Mouse (Mus musculus): ENCODE results near the gene Rin2. TPM values are rescaled to one million over a fixed set of nuclear protein-coding genes. Genes with fewer than 3 reads are reported as not detected.

The Rin2 gene
- polyA plus RNA-seq, 1 experiment: 4.4 TPM

- Histone ChIP-seq H3K4me3 (no peak overlapping the region), H3K36me3 (ENCODE audit: control insufficient read depth, insufficient read depth) (no peaks in the 10 kb centered on the region)
Measured at GRCm38 (mm10) chr2:145729414-145729813, 54.4 kb downstream of the Rin2 start.

GRCm38 (mm10) chr2:145730189-145730880 is 55.3 kb downstream of the Rin2 start:
- H3K27me3 ChIP-seq (ENCODE audit: control insufficient read depth, insufficient read depth, insufficient read length): no peaks in the 10 kb centered on the region
- TF ChIP-seq MYOG (IDR thresholded peaks at IDR 0.05; ENCODE audit: control insufficient read depth in 1 of 3, insufficient read depth in 1 of 3, insufficient read length in 2 of 3, low read depth in 2 of 3) (no peak), TCF12 (IDR thresholded peaks at IDR 0.05; ENCODE audit: insufficient read depth, poor library complexity, severe bottlenecking) (no peak), POLR2A (IDR thresholded peaks at IDR 0.05; ENCODE audit: insufficient read length, low read depth) (no peak), CEBPB (IDR thresholded peaks at IDR 0.05; ENCODE audit: insufficient read depth, poor library complexity, severe bottlenecking) (no peak), POLR2AphosphoS2 (IDR thresholded peaks at IDR 0.05; ENCODE audit: insufficient read length, low read depth) (no peak), TCF3 (IDR thresholded peaks at IDR 0.05; ENCODE audit: insufficient read length, low read depth) (no peak), USF1 (IDR thresholded peaks at IDR 0.05; ENCODE audit: low read depth) (no peak), REST (IDR thresholded peaks at IDR 0.05; ENCODE audit: insufficient read depth, insufficient read length) (no peak), E2F4 (IDR thresholded peaks at IDR 0.05; ENCODE audit: insufficient read depth) (no peak), SRF (IDR thresholded peaks at IDR 0.05; ENCODE audit: control insufficient read depth, insufficient read length, low read depth) (no peak), MAX (IDR thresholded peaks at IDR 0.05; ENCODE audit: low read depth) (no peak), MYOD1 (IDR thresholded peaks at IDR 0.05; ENCODE audit: control insufficient read depth in 1 of 3, insufficient read length in 2 of 3, low read depth in 2 of 3) (no peak)
- H3ac ChIP-seq (ENCODE audit: control insufficient read depth, insufficient read length): no peak overlapping the region
- peak overlapping the region; percentile 72 for H3K4me2 ChIP-seq (ENCODE audit: low read depth)
- no peaks in the 10 kb centered on the region for H3K36me3 ChIP-seq (ENCODE audit: control insufficient read depth, insufficient read depth)
- no peaks in the 10 kb centered on the region for H3K79me2 ChIP-seq (ENCODE audit: control insufficient read depth, insufficient read depth)
- no peak overlapping the region for H3K4me3 ChIP-seq

More at GRCm38 (mm10) chr2:145729414-145729813, 54.4 kb downstream of the Rin2 start:
- H3K79me2 ChIP-seq (ENCODE audit: control insufficient read depth, insufficient read depth): no peaks in the 10 kb centered on the region
- H3K27me3 ChIP-seq (ENCODE audit: control insufficient read depth, insufficient read depth, insufficient read length): no peaks in the 10 kb centered on the region
- H3K4me2 ChIP-seq (ENCODE audit: low read depth): peak overlapping the region; percentile 72
- peak in 2 of 3 experiments; percentile 60 to 79 for TF ChIP-seq MYOD1 (IDR thresholded peaks at IDR 0.05; ENCODE audit: control insufficient read depth in 1 of 3, insufficient read length in 2 of 3, low read depth in 2 of 3)
- no peak for TF ChIP-seq MYOG (IDR thresholded peaks at IDR 0.05; ENCODE audit: control insufficient read depth in 1 of 3, insufficient read depth in 1 of 3, insufficient read length in 2 of 3, low read depth in 2 of 3)
- H3ac ChIP-seq (ENCODE audit: control insufficient read depth, insufficient read length): no peak overlapping the region

GRCm38 (mm10) chr2:145730905-145731304 is 55.9 kb downstream of the Rin2 start:
- Histone ChIP-seq H3K4me2 (ENCODE audit: low read depth) (peak overlapping the region; percentile 72), H3K4me3 (no peak overlapping the region), H3K27me3 (ENCODE audit: control insufficient read depth, insufficient read depth, insufficient read length) (no peaks in the 10 kb centered on the region), H3K79me2 (ENCODE audit: control insufficient read depth, insufficient read depth) (no peaks in the 10 kb centered on the region), H3ac (ENCODE audit: control insufficient read depth, insufficient read length) (no peak overlapping the region), H3K36me3 (ENCODE audit: control insufficient read depth, insufficient read depth) (no peaks in the 10 kb centered on the region)
- TF ChIP-seq CEBPB (IDR thresholded peaks at IDR 0.05; ENCODE audit: insufficient read depth, poor library complexity, severe bottlenecking): no peak
- TF ChIP-seq MYOD1 (IDR thresholded peaks at IDR 0.05; ENCODE audit: control insufficient read depth in 1 of 3, insufficient read length in 2 of 3, low read depth in 2 of 3): no peak
- no peak for TF ChIP-seq REST (IDR thresholded peaks at IDR 0.05; ENCODE audit: insufficient read depth, insufficient read length)
- TF ChIP-seq MAX (IDR thresholded peaks at IDR 0.05; ENCODE audit: low read depth): no peak
- no peak for TF ChIP-seq MYOG (IDR thresholded peaks at IDR 0.05; ENCODE audit: control insufficient read depth in 1 of 3, insufficient read depth in 1 of 3, insufficient read length in 2 of 3, low read depth in 2 of 3)
- TF ChIP-seq TCF3 (IDR thresholded peaks at IDR 0.05; ENCODE audit: insufficient read length, low read depth): no peak

- Histone ChIP-seq H3K27me3 (ENCODE audit: control insufficient read depth, insufficient read depth, insufficient read length) (no peaks in the 10 kb centered on the region), H3ac (ENCODE audit: control insufficient read depth, insufficient read length) (no peak overlapping the region), H3K79me2 (ENCODE audit: control insufficient read depth, insufficient read depth) (no peaks in the 10 kb centered on the region), H3K4me2 (ENCODE audit: low read depth) (no peak overlapping the region), H3K4me3 (no peak overlapping the region), H3K36me3 (ENCODE audit: control insufficient read depth, insufficient read depth) (no peaks in the 10 kb centered on the region)
- TF ChIP-seq TCF12 (IDR thresholded peaks at IDR 0.05; ENCODE audit: insufficient read depth, poor library complexity, severe bottlenecking) (no peak), USF1 (IDR thresholded peaks at IDR 0.05; ENCODE audit: low read depth) (no peak), REST (IDR thresholded peaks at IDR 0.05; ENCODE audit: insufficient read depth, insufficient read length) (no peak), CEBPB (IDR thresholded peaks at IDR 0.05; ENCODE audit: insufficient read depth, poor library complexity, severe bottlenecking) (no peak), MYOG (IDR thresholded peaks at IDR 0.05; ENCODE audit: control insufficient read depth in 1 of 3, insufficient read depth in 1 of 3, insufficient read length in 2 of 3, low read depth in 2 of 3) (no peak), MAX (IDR thresholded peaks at IDR 0.05; ENCODE audit: low read depth) (no peak), MYOD1 (IDR thresholded peaks at IDR 0.05; ENCODE audit: control insufficient read depth in 1 of 3, insufficient read length in 2 of 3, low read depth in 2 of 3) (no peak), SRF (IDR thresholded peaks at IDR 0.05; ENCODE audit: control insufficient read depth, insufficient read length, low read depth) (no peak), TCF3 (IDR thresholded peaks at IDR 0.05; ENCODE audit: insufficient read length, low read depth) (no peak), POLR2AphosphoS2 (IDR thresholded peaks at IDR 0.05; ENCODE audit: insufficient read length, low read depth) (no peak), POLR2A (IDR thresholded peaks at IDR 0.05; ENCODE audit: insufficient read length, low read depth) (no peak), E2F4 (IDR thresholded peaks at IDR 0.05; ENCODE audit: insufficient read depth) (no peak)
Measured at GRCm38 (mm10) chr2:145735079-145735478, 60.1 kb downstream of the Rin2 start.

- TF ChIP-seq POLR2AphosphoS2 (IDR thresholded peaks at IDR 0.05; ENCODE audit: insufficient read length, low read depth): no peak
- no peak for TF ChIP-seq MYOD1 (IDR thresholded peaks at IDR 0.05; ENCODE audit: control insufficient read depth in 1 of 3, insufficient read length in 2 of 3, low read depth in 2 of 3)
- TF ChIP-seq E2F4 (IDR thresholded peaks at IDR 0.05; ENCODE audit: insufficient read depth): no peak
- no peak for TF ChIP-seq REST (IDR thresholded peaks at IDR 0.05; ENCODE audit: insufficient read depth, insufficient read length)
- TF ChIP-seq TCF3 (IDR thresholded peaks at IDR 0.05; ENCODE audit: insufficient read length, low read depth): no peak
- TF ChIP-seq POLR2A (IDR thresholded peaks at IDR 0.05; ENCODE audit: insufficient read length, low read depth): no peak
- no peak for TF ChIP-seq CEBPB (IDR thresholded peaks at IDR 0.05; ENCODE audit: insufficient read depth, poor library complexity, severe bottlenecking)
- no peak for TF ChIP-seq MAX (IDR thresholded peaks at IDR 0.05; ENCODE audit: low read depth)
- TF ChIP-seq SRF (IDR thresholded peaks at IDR 0.05; ENCODE audit: control insufficient read depth, insufficient read length, low read depth): no peak
- no peak for TF ChIP-seq TCF12 (IDR thresholded peaks at IDR 0.05; ENCODE audit: insufficient read depth, poor library complexity, severe bottlenecking)
- TF ChIP-seq USF1 (IDR thresholded peaks at IDR 0.05; ENCODE audit: low read depth): no peak
- no peak for TF ChIP-seq MYOG (IDR thresholded peaks at IDR 0.05; ENCODE audit: control insufficient read depth in 1 of 3, insufficient read depth in 1 of 3, insufficient read length in 2 of 3, low read depth in 2 of 3)
- H3K4me3 ChIP-seq: no peak overlapping the region
- H3K27me3 ChIP-seq (ENCODE audit: control insufficient read depth, insufficient read depth, insufficient read length): no peaks in the 10 kb centered on the region
- H3ac ChIP-seq (ENCODE audit: control insufficient read depth, insufficient read length): no peak overlapping the region
- no peaks in the 10 kb centered on the region for H3K79me2 ChIP-seq (ENCODE audit: control insufficient read depth, insufficient read depth)
- H3K4me2 ChIP-seq (ENCODE audit: low read depth): no peak overlapping the region
- no peaks in the 10 kb centered on the region for H3K36me3 ChIP-seq (ENCODE audit: control insufficient read depth, insufficient read depth)
Measured at GRCm38 (mm10) chr2:145736543-145736942, 61.5 kb downstream of the Rin2 start.
